Mouse (Mus musculus) layer of hippocampus, adult 18-20 months (tissue): ENCODE measurements around the gene Ccdc155. TPM values are rescaled to one million over a fixed set of nuclear protein-coding genes. Genes with fewer than 3 reads are reported as not detected.

Experiments used
- DNase-seq, 2 experiments: peaks; one replicate each; pipeline ENCODE4 v3.0.0; 2022; ENCODE audit warnings: low spot score in 2 of 2
- total RNA-seq, 2 experiments: library from RNA; stranded (reverse); gene quantifications; 2 replicates each; pipeline ENCODE4 v1.2.3; 2021

Gene Ccdc155
- total RNA-seq, 2 experiments from 2014 or later: 2.2 to 3.4 TPM

DNA sequence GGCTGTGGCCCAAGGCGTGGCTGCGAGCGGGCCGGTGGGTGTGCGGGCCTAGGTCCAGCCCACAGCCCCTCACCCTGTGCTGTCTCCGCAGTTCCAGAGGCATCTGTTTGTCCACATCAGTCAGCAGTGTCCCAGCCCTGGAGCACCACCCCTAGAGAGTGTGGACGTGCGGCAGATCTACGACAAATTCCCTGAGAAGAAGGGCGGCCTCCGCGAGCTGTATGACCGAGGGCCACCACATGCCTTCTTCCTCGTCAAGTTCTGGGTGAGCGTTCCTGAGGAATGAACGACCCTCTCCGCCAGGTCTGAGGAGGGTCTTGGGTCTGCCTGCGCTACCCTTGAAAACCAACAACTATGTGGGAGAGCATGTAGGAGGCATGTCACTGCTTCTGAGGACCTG, 23.9 kb upstream of the Ccdc155 start:
- no peak for DNase-seq

GRCm38 (mm10) chr7:45226421-45226820, 21.7 kb upstream of the Ccdc155 start:
- no peak for DNase-seq

- no peak for DNase-seq
Measured at GRCm38 (mm10) chr7:45224826-45225225, 20.1 kb upstream of the Ccdc155 start.

DNA sequence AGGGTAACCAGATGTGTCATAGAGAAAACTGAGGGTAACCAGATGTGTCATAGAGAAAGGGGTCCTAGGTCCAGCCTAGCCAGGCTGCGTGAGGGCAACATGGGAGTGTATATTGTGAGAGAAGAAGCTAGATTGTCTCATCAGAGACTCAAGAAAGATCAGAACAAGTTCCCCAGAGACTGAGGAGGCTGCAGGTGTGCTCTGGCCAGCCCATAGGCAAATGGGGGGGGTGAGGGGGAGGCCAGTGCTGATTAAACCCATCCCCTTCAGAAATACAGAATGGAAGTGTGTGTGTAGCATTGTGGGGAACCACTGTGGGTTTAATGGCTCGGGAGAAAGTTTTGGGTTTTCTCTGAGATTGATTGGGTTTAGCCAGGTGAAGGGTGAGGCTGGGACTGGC, 17.0 kb upstream of the Ccdc155 start:
- DNase-seq: no peak

- no peak for DNase-seq
Measured at GRCm38 (mm10) chr7:45216442-45217183, 11.9 kb upstream of the Ccdc155 start.

GRCm38 (mm10) chr7:45215673-45216441, 11.2 kb upstream of the Ccdc155 start, which contains the start of gene Tead2:
Tead2 (plus strand) TSS chr7:45215753.
- no peak for DNase-seq

DNA sequence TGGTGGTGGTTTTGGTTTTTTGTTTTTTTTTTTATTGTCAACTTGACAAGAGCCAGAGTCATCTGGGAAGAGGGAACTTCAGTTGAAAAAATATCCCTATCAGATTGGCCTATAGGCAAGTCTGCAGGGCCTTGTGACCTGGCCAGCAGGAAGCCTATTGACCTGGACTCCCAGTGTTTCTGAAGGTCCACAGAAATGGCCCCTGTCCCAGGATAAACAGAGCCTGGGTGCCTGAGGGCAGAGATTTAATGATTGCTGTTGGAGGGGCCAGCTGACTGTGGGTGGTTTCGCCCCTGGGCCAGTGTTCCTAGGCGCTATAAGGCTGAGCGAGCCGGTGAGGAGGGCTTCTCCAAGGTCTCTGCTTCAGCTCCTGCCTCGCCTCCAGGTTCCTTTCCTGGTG, 9.0 kb upstream of the Ccdc155 start:
- no peak for DNase-seq

- DNase-seq: no peak
Measured at GRCm38 (mm10) chr7:45212356-45212755, 7.7 kb upstream of the Ccdc155 start.

DNA sequence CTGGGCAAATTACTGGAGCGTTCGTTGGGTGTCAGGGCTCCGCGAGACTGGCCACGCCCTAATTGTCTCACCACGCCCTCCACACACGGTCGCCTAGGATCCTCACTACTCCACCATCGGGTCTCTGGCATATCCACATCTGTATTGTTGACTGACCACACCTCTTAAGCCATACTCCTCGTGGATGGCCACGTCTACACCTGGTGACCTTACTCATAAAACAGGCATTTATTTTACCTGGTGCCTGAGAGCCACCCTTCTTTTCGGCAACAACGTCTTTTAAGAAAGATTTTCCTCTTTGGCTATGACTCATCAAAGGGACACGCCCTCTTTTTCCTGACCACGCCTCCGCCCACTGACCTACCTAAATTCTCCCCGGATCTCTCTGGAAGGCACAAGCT, 7.2 kb upstream of the Ccdc155 start, which contains the start of gene Dkkl1:
Dkkl1 (minus strand) TSS at position 297 of the 401 bp plus-strand sequence.
- DNase-seq: no peak

GRCm38 (mm10) chr7:45211070-45211469, 6.4 kb upstream of the Ccdc155 start:
- no peak for DNase-seq

DNA sequence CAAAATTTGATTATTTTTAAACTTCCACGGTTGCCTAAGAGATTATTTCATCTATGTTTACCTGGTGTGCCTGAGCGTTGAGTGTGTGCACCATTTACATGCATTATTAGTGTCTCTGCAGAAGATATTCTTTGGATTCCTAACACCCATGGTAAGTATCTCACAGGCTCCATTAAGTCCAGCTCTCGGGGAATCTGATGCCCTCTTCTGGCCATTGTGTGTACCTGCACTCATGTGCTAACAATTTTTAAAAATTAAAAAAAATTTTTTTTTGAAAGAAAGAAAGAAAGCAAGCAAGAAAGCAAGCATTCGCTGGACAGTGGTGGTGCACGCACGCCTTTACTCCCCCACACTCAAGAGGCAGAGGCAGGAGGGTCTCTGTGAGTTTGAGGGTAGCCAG, 3.6 kb upstream of the Ccdc155 start:
- DNase-seq: no peak

DNA sequence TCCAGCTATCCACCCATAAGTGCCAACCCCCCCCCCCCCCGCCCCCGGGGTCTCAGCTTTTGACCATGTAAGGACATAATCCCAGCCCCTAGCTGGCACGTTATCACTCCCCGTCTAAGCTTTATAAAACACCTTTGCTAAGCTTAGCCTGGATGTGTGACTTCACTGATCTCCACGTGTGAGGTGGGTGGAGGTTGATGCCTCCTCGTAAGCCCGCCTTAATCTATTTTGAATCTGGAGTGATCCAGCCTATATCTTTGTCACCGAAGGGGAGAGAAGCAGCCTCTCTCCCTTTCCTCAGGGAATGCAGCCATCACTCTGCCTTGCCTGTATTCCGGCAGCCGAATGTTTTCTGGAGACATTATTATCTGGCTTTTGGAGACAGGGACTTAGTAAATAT, 2.0 kb downstream of the Ccdc155 start:
- DNase-seq: no peak

GRCm38 (mm10) chr7:45198961-45199360, 5.7 kb downstream of the Ccdc155 start:
- DNase-seq: peak in 1 of 2 experiments; percentile 41

DNA sequence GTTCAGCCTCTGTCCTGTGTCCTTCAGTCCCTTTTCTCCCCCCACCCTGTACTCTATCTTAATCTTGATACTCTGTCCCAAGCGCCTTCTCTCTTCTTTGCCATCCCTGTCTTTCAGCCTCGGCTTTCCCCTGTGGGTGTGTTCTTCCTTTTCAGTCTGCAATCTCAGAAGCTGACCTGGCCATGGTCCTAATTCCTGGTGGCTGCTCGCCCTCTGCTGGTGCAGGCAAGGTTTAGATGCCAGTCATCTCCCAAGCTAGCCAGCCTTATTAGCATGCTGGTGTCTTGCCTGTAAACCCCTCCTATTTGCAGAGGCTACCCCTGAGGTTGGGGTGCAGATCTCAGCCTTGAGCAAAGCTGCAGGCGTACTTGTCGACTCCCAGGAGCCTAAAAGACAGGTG, 6.3 kb downstream of the Ccdc155 start:
- peak; percentile 56 to 82 for DNase-seq

DNA sequence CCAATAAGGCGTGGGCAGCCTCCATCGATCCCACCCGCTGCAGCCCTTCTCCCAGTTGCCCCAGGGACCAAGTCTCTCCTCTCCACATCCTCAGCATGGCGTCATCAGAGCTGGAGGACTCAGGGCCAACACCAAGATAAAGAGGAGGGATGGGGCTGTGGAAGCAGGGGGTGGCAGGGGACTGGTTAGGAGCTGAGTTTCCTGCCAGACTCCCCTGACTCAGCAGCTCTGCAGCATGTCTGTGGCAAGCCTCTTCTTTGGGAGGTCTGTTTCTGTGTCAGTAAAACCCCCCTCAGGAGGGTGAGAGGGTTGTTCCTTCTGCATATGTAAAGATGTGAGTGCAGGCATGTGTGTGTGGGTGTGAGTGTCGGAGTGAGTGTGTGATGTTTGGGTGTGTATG, 7.7 kb downstream of the Ccdc155 start:
- no peak for DNase-seq

- no peak for DNase-seq
Measured at GRCm38 (mm10) chr7:45196176-45196535, 8.5 kb downstream of the Ccdc155 start.

GRCm38 (mm10) chr7:45195341-45196175, 9.1 kb downstream of the Ccdc155 start:
- no peak for DNase-seq

- DNase-seq: no peak
Measured at GRCm38 (mm10) chr7:45193871-45194785, 10.6 kb downstream of the Ccdc155 start.

GRCm38 (mm10) chr7:45193406-45193805, 11.3 kb downstream of the Ccdc155 start:
- DNase-seq: no peak

- DNase-seq: no peak
Measured at GRCm38 (mm10) chr7:45192585-45193310, 11.9 kb downstream of the Ccdc155 start.
